Mouse (Mus musculus) midbrain, embryonic 16.5 days (tissue): ENCODE measurements at regions not wholly inside any gene's neighbourhood (a gene's known extent, or its start where the extent isn't known, plus 50 kb on each side); places are given as distances from the start of the nearest gene placed in this dataset.
A peak's percentile ranks its signal among the peaks of the same experiment; 100 is the strongest.

Experiments
- ATAC-seq: fragments of 200-750 bp; cut with Nextera tagmentation; 2 replicates; pipeline ENCODE4 v1.8.0; 2017; ENCODE audit warnings: moderate TSS enrichment
- H3K27ac ChIP-seq: fragments of 300-500 bp; sonication (generic); 2 replicates; pipeline ENCODE4 v1.5.1; 2014; ENCODE audit warnings: mild to moderate bottlenecking, low read length, mixed read lengths
- H3K27me3 ChIP-seq: fragments of 300-500 bp; sonication (generic); 2 replicates; pipeline ENCODE4 v1.6.1; 2014; ENCODE audit warnings: low read depth, low read length, mixed read lengths; ENCODE audit not compliant: control insufficient read depth, insufficient read depth
- H3K36me3 ChIP-seq: fragments of 300-500 bp; sonication (generic); 2 replicates; pipeline ENCODE4 v1.6.1; 2014; ENCODE audit warnings: mild to moderate bottlenecking, low read length, moderate library complexity, mixed read lengths; ENCODE audit not compliant: control insufficient read depth, insufficient read depth
- H3K4me1 ChIP-seq: fragments of 300-500 bp; sonication (generic); 2 replicates; pipeline ENCODE4 v1.6.1; 2014; ENCODE audit warnings: mild to moderate bottlenecking, low read length, mixed read lengths; ENCODE audit not compliant: control insufficient read depth, insufficient read depth
- H3K4me2 ChIP-seq: fragments of 300-500 bp; sonication (generic); 2 replicates; pipeline ENCODE4 v1.6.1; 2014; ENCODE audit warnings: mild to moderate bottlenecking, low read length, mixed read lengths
- H3K4me3 ChIP-seq: fragments of 300-500 bp; sonication (generic); 2 replicates; pipeline ENCODE4 v1.5.1; 2014; ENCODE audit warnings: low read depth, mild to moderate bottlenecking, low read length, moderate library complexity, mixed read lengths
- H3K9ac ChIP-seq: fragments of 300-500 bp; sonication (generic); 2 replicates; pipeline ENCODE4 v1.6.1; 2014; ENCODE audit warnings: low read depth, low read length, mixed read lengths
- H3K9me3 ChIP-seq: fragments of 300-500 bp; sonication (generic); replicated peaks from 2 replicates; pipeline ENCODE4 v1.6.1; 2014; ENCODE audit warnings: mild to moderate bottlenecking, low read length, mixed read lengths; ENCODE audit not compliant: control insufficient read depth, poor library complexity, severe bottlenecking
- WGBS: fragments of 180-500 bp; shearing (Covaris S2); extraction: QIAGEN DNeasy Blood & Tissue Kit; methylation state at CpG from one replicate; pipeline ENCODE4 v1.1.7; 2014; 5-methylcytosine and 5-hydroxymethylcytosine counted together

GRCm38 (mm10) chr10:19443516-19443915 lies 87.2 kb downstream of the Olig3 start:
- no peak for ATAC-seq
- no peak overlapping the region for H3K4me2 ChIP-seq
- no peak overlapping the region for H3K4me3 ChIP-seq
- no peak overlapping the region for H3K9ac ChIP-seq
- no peaks in the 10 kb centered on the region for H3K4me1 ChIP-seq
- peaks cover 13% of the 10 kb centered on the region; the same call in 1 of the 2 replicates for H3K27me3 ChIP-seq
- no peaks in the 10 kb centered on the region for H3K36me3 ChIP-seq
- H3K27ac ChIP-seq = no peak overlapping the region
- no peaks in the 10 kb centered on the region for H3K9me3 ChIP-seq
- WGBS = 30% methylated on average over 8 of the region's 8 CpGs

- Histone ChIP-seq H3K27me3 (peaks cover 8% of the 10 kb centered on the region; the same call in 1 of the 2 replicates), H3K9me3 (no peaks in the 10 kb centered on the region), H3K9ac (no peak overlapping the region), H3K36me3 (no peaks in the 10 kb centered on the region), H3K4me1 (no peaks in the 10 kb centered on the region), H3K27ac (no peak overlapping the region), H3K4me2 (no peak overlapping the region), H3K4me3 (no peak overlapping the region)
- 31% methylated on average over 12 of the region's 12 CpGs for WGBS
- no peak for ATAC-seq
These were observed 92.7 kb downstream of the Olig3 start for GRCm38 (mm10) chr10:19448838-19449559.

- peak overlapping the region; percentile 53 for H3K4me2 ChIP-seq
- H3K36me3 ChIP-seq = no peaks in the 10 kb centered on the region
- no peaks in the 10 kb centered on the region for H3K9me3 ChIP-seq
- no peak overlapping the region for H3K27ac ChIP-seq
- peak overlapping the region; percentile 19 for H3K4me3 ChIP-seq
- H3K9ac ChIP-seq = 0 out of 2 replicates have a peak overlapping the region, but pooled peaks have one; percentile 25
- no peaks in the 10 kb centered on the region; the same call in 1 of the 2 replicates for H3K27me3 ChIP-seq
- peak; percentile 54; the same call in 1 of the 2 replicates for ATAC-seq
- WGBS = 19% methylated on average over 11 of the region's 11 CpGs
- H3K4me1 ChIP-seq = peaks cover 4% of the 10 kb centered on the region; the same call in 1 of the 2 replicates
These were observed 102.7 kb downstream of the Olig3 start for GRCm38 (mm10) chr10:19459053-19459452.

- ATAC-seq = no peak
- Histone ChIP-seq H3K27me3 (no peaks in the 10 kb centered on the region; the same call in 1 of the 2 replicates), H3K9me3 (no peaks in the 10 kb centered on the region), H3K4me1 (peaks cover 4% of the 10 kb centered on the region; the same call in 1 of the 2 replicates), H3K4me3 (no peak overlapping the region), H3K27ac (no peak overlapping the region), H3K4me2 (no peak overlapping the region), H3K9ac (no peak overlapping the region), H3K36me3 (no peaks in the 10 kb centered on the region)
- WGBS = 57% methylated on average over 5 of the region's 5 CpGs
These were observed 103.4 kb downstream of the Olig3 start for GRCm38 (mm10) chr10:19459709-19460108.

GRCm38 (mm10) chr10:19460164-19460563 lies 103.8 kb downstream of the Olig3 start:
- peaks cover 4% of the 10 kb centered on the region; the same call in 1 of the 2 replicates for H3K4me1 ChIP-seq
- H3K9me3 ChIP-seq = no peaks in the 10 kb centered on the region
- no peaks in the 10 kb centered on the region; the same call in 1 of the 2 replicates for H3K27me3 ChIP-seq
- no peak overlapping the region for H3K4me3 ChIP-seq
- no peak overlapping the region for H3K4me2 ChIP-seq
- 65% methylated on average over 4 of the region's 4 CpGs for WGBS
- H3K9ac ChIP-seq = no peak overlapping the region
- ATAC-seq = 0 out of 2 replicates have a peak, but pooled peaks have one; percentile 21
- no peaks in the 10 kb centered on the region for H3K36me3 ChIP-seq
- H3K27ac ChIP-seq = no peak overlapping the region

GRCm38 (mm10) chr10:19463800-19464199 lies 107.5 kb downstream of the Olig3 start:
- H3K4me1 ChIP-seq = peaks cover 4% of the 10 kb centered on the region; the same call in 1 of the 2 replicates
- H3K36me3 ChIP-seq = no peaks in the 10 kb centered on the region
- no peak overlapping the region for H3K9ac ChIP-seq
- no peak for ATAC-seq
- no peak overlapping the region for H3K4me3 ChIP-seq
- H3K27ac ChIP-seq = no peak overlapping the region
- 85% methylated on average over 3 of the region's 3 CpGs for WGBS
- no peak overlapping the region for H3K4me2 ChIP-seq
- H3K9me3 ChIP-seq = no peaks in the 10 kb centered on the region
- H3K27me3 ChIP-seq = no peaks in the 10 kb centered on the region

DNA sequence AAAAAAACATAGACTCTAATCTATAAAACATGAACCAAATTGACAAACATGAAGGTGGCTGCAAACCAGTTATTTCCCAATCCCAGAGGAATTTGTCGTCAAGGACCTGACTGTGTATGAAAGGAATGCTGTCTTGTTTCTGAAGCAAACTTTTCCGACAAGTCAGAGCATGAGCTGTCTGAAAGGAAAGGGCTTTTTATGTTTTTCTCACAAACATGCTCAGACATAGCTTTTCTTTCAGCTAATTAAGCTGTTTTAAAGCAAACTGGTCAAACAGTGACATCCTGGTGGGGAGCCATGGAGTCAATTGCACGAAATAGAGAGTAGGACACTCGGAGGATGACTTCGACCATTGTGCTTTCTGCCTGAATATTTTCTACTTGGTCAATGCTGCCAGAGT lies 108.2 kb downstream of the Olig3 start:
- Histone ChIP-seq H3K4me3 (no peak overlapping the region), H3K9me3 (no peaks in the 10 kb centered on the region), H3K9ac (no peak overlapping the region), H3K27me3 (no peaks in the 10 kb centered on the region), H3K36me3 (no peaks in the 10 kb centered on the region), H3K27ac (no peak overlapping the region), H3K4me1 (no peaks in the 10 kb centered on the region), H3K4me2 (no peak overlapping the region)
- no peak for ATAC-seq
- WGBS = 16% methylated on average over 5 of the region's 5 CpGs

- Histone ChIP-seq H3K27me3 (no peaks in the 10 kb centered on the region), H3K4me1 (no peaks in the 10 kb centered on the region), H3K27ac (no peak overlapping the region), H3K9ac (no peak overlapping the region), H3K4me3 (no peak overlapping the region), H3K4me2 (no peak overlapping the region), H3K36me3 (no peaks in the 10 kb centered on the region), H3K9me3 (no peaks in the 10 kb centered on the region)
- ATAC-seq = no peak
- 77% methylated on average over 9 of the region's 9 CpGs for WGBS
These were observed 115.2 kb downstream of the Olig3 start for GRCm38 (mm10) chr10:19471349-19472040.

- no peaks in the 10 kb centered on the region for H3K4me1 ChIP-seq
- no peak overlapping the region for H3K4me2 ChIP-seq
- H3K27ac ChIP-seq = no peak overlapping the region
- H3K36me3 ChIP-seq = no peaks in the 10 kb centered on the region
- 68% methylated on average over 6 of the region's 6 CpGs for WGBS
- H3K9ac ChIP-seq = no peak overlapping the region
- ATAC-seq = no peak
- H3K27me3 ChIP-seq = no peaks in the 10 kb centered on the region
- no peaks in the 10 kb centered on the region for H3K9me3 ChIP-seq
- no peak overlapping the region for H3K4me3 ChIP-seq
These were observed 115.7 kb downstream of the Olig3 start for GRCm38 (mm10) chr10:19472066-19472465.
